Mouse (Mus musculus) urinary bladder, adult 2 months (tissue): ENCODE data around the gene Cdk2ap2. TPM values are rescaled to one million over a fixed set of nuclear protein-coding genes. Genes with fewer than 3 reads are reported as not detected.
"Not testable (repeated sequence)": the region's sequence is repeated elsewhere in the genome, so short reads cannot be mapped to it uniquely, and the experiment has no call there.

Experiments
- DNase-seq: peaks from one replicate; pipeline ENCODE4 v3.0.0; 2022; ENCODE audit warnings: low spot score
- polyA plus RNA-seq: library from polyadenylated mRNA; depleted of rRNA; stranded (reverse); fragments of >200 nt; gene quantifications from 2 replicates; pipeline ENCODE4 v1.2.3, GENCODE M21; 2012; rRNA removed

Cdk2ap2 gene
- polyA plus RNA-seq: 74.4 and 89.6 TPM in 2 replicates

GRCm38 (mm10) chr19:4096642-4097440 is at the start of gene Cdk2ap2:
Gene Cdk2ap2, plus strand, starts transcription at chr19:4097182.
- peak; percentile 99 for DNase-seq

- no peak for DNase-seq
These were observed 49.1 kb upstream of the Cdk2ap2 start for GRCm38 (mm10) chr19:4047859-4048258.

- not testable (repeated sequence) for DNase-seq
These were observed 47.9 kb upstream of the Cdk2ap2 start for GRCm38 (mm10) chr19:4049069-4049468.

- no peak for DNase-seq
These were observed 46.0 kb upstream of the Cdk2ap2 start for GRCm38 (mm10) chr19:4051016-4051415.

- DNase-seq: no peak
These were observed 45.1 kb upstream of the Cdk2ap2 start for GRCm38 (mm10) chr19:4051741-4052515.

- DNase-seq: no peak
These were observed 44.4 kb upstream of the Cdk2ap2 start for GRCm38 (mm10) chr19:4052516-4053030.

GRCm38 (mm10) chr19:4054613-4055012 is 42.4 kb upstream of the Cdk2ap2 start:
- no peak for DNase-seq

GRCm38 (mm10) chr19:4055216-4055946 is 41.6 kb upstream of the Cdk2ap2 start:
- DNase-seq: no peak

- DNase-seq: no peak
These were observed 40.9 kb upstream of the Cdk2ap2 start for GRCm38 (mm10) chr19:4055947-4056693.

GRCm38 (mm10) chr19:4056727-4057126 is 40.3 kb upstream of the Cdk2ap2 start:
- no peak for DNase-seq

GRCm38 (mm10) chr19:4057389-4057788 is 39.6 kb upstream of the Cdk2ap2 start:
- DNase-seq: no peak

GRCm38 (mm10) chr19:4057962-4058361 is 39.0 kb upstream of the Cdk2ap2 start:
- DNase-seq: no peak

- DNase-seq: no peak
These were observed 38.4 kb upstream of the Cdk2ap2 start for GRCm38 (mm10) chr19:4058581-4058980.

GRCm38 (mm10) chr19:4059069-4059740 is 37.8 kb upstream of the Cdk2ap2 start, which contains the start of gene Gstp3:
Gene Gstp3, minus strand, starts transcription at chr19:4059569.
- DNase-seq: peak; percentile 19

GRCm38 (mm10) chr19:4060044-4060898 is 36.7 kb upstream of the Cdk2ap2 start:
- peak; percentile 7 for DNase-seq

GRCm38 (mm10) chr19:4060899-4061465 is 36.0 kb upstream of the Cdk2ap2 start:
- DNase-seq: peak; percentile 7

- DNase-seq: not testable (repeated sequence)
These were observed 33.6 kb upstream of the Cdk2ap2 start for GRCm38 (mm10) chr19:4063357-4063756.

- DNase-seq: not testable (repeated sequence)
These were observed 32.5 kb upstream of the Cdk2ap2 start for GRCm38 (mm10) chr19:4064501-4064900.

GRCm38 (mm10) chr19:4066280-4066679 is 30.7 kb upstream of the Cdk2ap2 start:
- DNase-seq: no peak
